Mouse (Mus musculus) lung, postnatal 0 days (tissue): Measurements from ENCODE around the gene Gabra5. TPM values are rescaled to one million over a fixed set of nuclear protein-coding genes. Genes with fewer than 3 reads are reported as not detected.

Experiments
- ATAC-seq: fragments of 200-750 bp; cut with Nextera tagmentation; 2 replicates; pipeline ENCODE4 v1.8.0; 2017; ENCODE audit warnings: moderate library complexity
- DNase-seq: peaks from one replicate; pipeline ENCODE4 v3.0.0-alpha.2; 2016; ENCODE audit warnings: low spot score
- H3K27ac ChIP-seq: fragments of 300-500 bp; sonication (generic); 2 replicates; pipeline ENCODE4 v1.5.1; 2014; ENCODE audit warnings: antibody characterized with exemption, mild to moderate bottlenecking, low read length, mixed read lengths
- H3K27me3 ChIP-seq: fragments of 300-500 bp; sonication (generic); replicated peaks from 2 replicates; pipeline ENCODE4 v1.6.1; 2014; ENCODE audit warnings: low read length, mixed read lengths; ENCODE audit not compliant: insufficient read depth
- H3K36me3 ChIP-seq: fragments of 300-500 bp; sonication (generic); 2 replicates; pipeline ENCODE4 v1.6.1; 2014; ENCODE audit warnings: low read length, mixed read lengths; ENCODE audit not compliant: insufficient read depth
- H3K4me1 ChIP-seq: fragments of 300-500 bp; sonication (generic); 2 replicates; pipeline ENCODE4 v1.6.1; 2014; ENCODE audit warnings: antibody characterized with exemption, low read depth, low read length, mixed read lengths; ENCODE audit not compliant: insufficient read depth
- H3K4me2 ChIP-seq: fragments of 300-500 bp; sonication (generic); replicated peaks from 2 replicates; pipeline ENCODE4 v1.6.1; 2014; ENCODE audit warnings: low read depth, mild to moderate bottlenecking, low read length, moderate library complexity, mixed read lengths
- H3K4me3 ChIP-seq: fragments of 300-500 bp; sonication (generic); 2 replicates; pipeline ENCODE4 v1.5.1; 2014; ENCODE audit warnings: low read depth, low read length
- H3K9ac ChIP-seq: fragments of 300-500 bp; sonication (generic); replicated peaks from 2 replicates; pipeline ENCODE4 v1.6.1; 2014; ENCODE audit warnings: low read depth, mild to moderate bottlenecking
- H3K9me3 ChIP-seq: fragments of 300-500 bp; sonication (generic); 2 replicates; pipeline ENCODE4 v1.6.1; 2016; ENCODE audit warnings: low read length, mixed read lengths
- CTCF ChIP-seq: IDR thresholded peaks from 2 replicates; pipeline ENCODE4 v1.5.1; 2016; ENCODE audit warnings: antibody characterized with exemption, mild to moderate bottlenecking
- EP300 ChIP-seq: IDR thresholded peaks from 2 replicates; pipeline ENCODE4 v1.6.1; 2016; ENCODE audit warnings: antibody characterized with exemption, mild to moderate bottlenecking, control low read depth
- WGBS: fragments of 180-500 bp; shearing (Covaris S2); extraction: QIAGEN DNeasy Blood & Tissue Kit; methylation state at CpG from one replicate; pipeline ENCODE4 v1.1.7; 2014; 5-methylcytosine and 5-hydroxymethylcytosine counted together
- polyA plus RNA-seq: library from polyadenylated mRNA; unstranded; fragments of >200 nt; fragmentation: Nextera tagmentation; extraction: Ambion mirVana; gene quantifications from 2 replicates; pipeline ENCODE4 v1.2.1, GENCODE M21; 2015

The Gabra5 gene
- polyA plus RNA-seq: not detected in 2 replicates

GRCm38 (mm10) chr7:57509681-57510141 is at the start of gene Gabra5:
Gabra5 (minus strand) TSS chr7:57510059.
- H3K9ac ChIP-seq: no peak within 1 kb of the TSS
- H3K4me1 ChIP-seq: no peaks in the 10 kb centered on the region
- ATAC-seq (no peak), DNase-seq (no peak)
- peaks cover 12% of the 10 kb centered on the region for H3K27me3 ChIP-seq
- H3K36me3 ChIP-seq: no peaks in the 10 kb centered on the region
- WGBS: under 1% methylated on average over 50 of the region's 59 CpGs
- H3K4me2 ChIP-seq: no peak within 1 kb of the TSS
- no peak for TF ChIP-seq CTCF
- TF ChIP-seq EP300: no peak
- H3K27ac ChIP-seq: no peak within 1 kb of the TSS
- H3K9me3 ChIP-seq: no peaks in the 10 kb centered on the region
- no peak within 1 kb of the TSS for H3K4me3 ChIP-seq

- DNase-seq: no peak
- no peak for TF ChIP-seq EP300
- peak; percentile 33 for TF ChIP-seq CTCF
- H3K4me1 ChIP-seq: no peaks in the 10 kb centered on the region
- H3K36me3 ChIP-seq: no peaks in the 10 kb centered on the region
- 20% methylated on average over 7 of the region's 7 CpGs for WGBS
- no peak overlapping the region for H3K9ac ChIP-seq
- ATAC-seq: no peak
- H3K4me2 ChIP-seq: no peak overlapping the region
- H3K27ac ChIP-seq: no peak overlapping the region
- no peaks in the 10 kb centered on the region for H3K9me3 ChIP-seq
- H3K27me3 ChIP-seq: no peaks in the 10 kb centered on the region
- no peak overlapping the region for H3K4me3 ChIP-seq
Observed at GRCm38 (mm10) chr7:57538565-57538964, 28.7 kb upstream of the Gabra5 start.

GRCm38 (mm10) chr7:57532676-57533075 is 22.8 kb upstream of the Gabra5 start:
- 59% methylated on average over 10 of the region's 10 CpGs for WGBS
- no peaks in the 10 kb centered on the region for H3K36me3 ChIP-seq
- H3K4me2 ChIP-seq: no peak overlapping the region
- no peaks in the 10 kb centered on the region for H3K27me3 ChIP-seq
- DNase-seq: no peak
- no peak for ATAC-seq
- H3K9me3 ChIP-seq: no peaks in the 10 kb centered on the region
- TF ChIP-seq CTCF (no peak), EP300 (no peak)
- H3K4me3 ChIP-seq: no peak overlapping the region
- no peak overlapping the region for H3K27ac ChIP-seq
- H3K9ac ChIP-seq: no peak overlapping the region
- H3K4me1 ChIP-seq: no peaks in the 10 kb centered on the region

GRCm38 (mm10) chr7:57529954-57530353 is 20.1 kb upstream of the Gabra5 start:
- TF ChIP-seq CTCF (no peak), EP300 (no peak)
- 90% methylated on average over 8 of the region's 8 CpGs for WGBS
- DNase-seq (no peak), ATAC-seq (no peak)
- Histone ChIP-seq H3K4me3 (no peak overlapping the region), H3K27me3 (no peaks in the 10 kb centered on the region), H3K4me1 (no peaks in the 10 kb centered on the region), H3K4me2 (no peak overlapping the region), H3K27ac (no peak overlapping the region), H3K36me3 (no peaks in the 10 kb centered on the region), H3K9me3 (no peaks in the 10 kb centered on the region), H3K9ac (no peak overlapping the region)

- no peak for ATAC-seq
- H3K27me3 ChIP-seq: no peaks in the 10 kb centered on the region
- no peak for DNase-seq
- no peak overlapping the region for H3K4me2 ChIP-seq
- no peaks in the 10 kb centered on the region for H3K36me3 ChIP-seq
- no peak overlapping the region for H3K27ac ChIP-seq
- H3K9ac ChIP-seq: no peak overlapping the region
- H3K4me1 ChIP-seq: no peaks in the 10 kb centered on the region
- H3K9me3 ChIP-seq: no peaks in the 10 kb centered on the region
- H3K4me3 ChIP-seq: no peak overlapping the region
- TF ChIP-seq CTCF (no peak), EP300 (no peak)
- WGBS: 67% methylated on average over 4 of the region's 4 CpGs
Observed at GRCm38 (mm10) chr7:57529451-57529850, 19.6 kb upstream of the Gabra5 start.

- no peak overlapping the region for H3K4me2 ChIP-seq
- H3K4me1 ChIP-seq: no peaks in the 10 kb centered on the region
- H3K4me3 ChIP-seq: no peak overlapping the region
- H3K36me3 ChIP-seq: no peaks in the 10 kb centered on the region
- 19% methylated on average over 3 of the region's 3 CpGs for WGBS
- DNase-seq (no peak), ATAC-seq (no peak)
- no peak overlapping the region for H3K27ac ChIP-seq
- TF ChIP-seq EP300 (no peak), CTCF (no peak)
- no peak overlapping the region for H3K9ac ChIP-seq
- no peaks in the 10 kb centered on the region for H3K9me3 ChIP-seq
- H3K27me3 ChIP-seq: peaks cover 12% of the 10 kb centered on the region
Observed at GRCm38 (mm10) chr7:57512955-57513354, 3.1 kb upstream of the Gabra5 start.
